Comparison of ENCODE assay signal across 23 mouse cellular contexts in genomic region chr11:59975241-59975640, GRCm38 (mm10). TPM values are rescaled to one million over a fixed set of nuclear protein-coding genes. Genes with fewer than 3 reads are reported as not detected.
DNase-seq lines count a peak whose midpoint lies in the region; ATAC-seq and TF ChIP-seq lines count a peak whose summit lies in the region.
"Had no signal": no experiment of that assay in that cellular context is flagged by ENCODE, and none has a peak within 500 bp of the region (broad histone marks: within the 10 kb centered on the region; RNA-seq: fewer than 3 reads in every experiment).

No protein-coding gene starts in this region.

- H3K9ac ChIP-seq in forebrain, embryonic 15.5 days (replicated peaks): no peak overlapping the region
- H3K9ac ChIP-seq in kidney, postnatal 0 days (ENCODE audit: low read depth, low read length): no peak overlapping the region
- H3K9ac ChIP-seq: embryonic facial prominence, embryonic 15.5 days; hindbrain, embryonic 14.5 days had no signal

- no peaks in the 10 kb centered on the region for H3K9me3 ChIP-seq in forebrain, embryonic 10.5 days
- H3K9me3 ChIP-seq in forebrain, embryonic 15.5 days: no peaks in the 10 kb centered on the region
- no peaks in the 10 kb centered on the region for H3K9me3 ChIP-seq in kidney, postnatal 0 days (replicated peaks; ENCODE audit: low read length)
- no peaks in the 10 kb centered on the region for H3K9me3 ChIP-seq in limb, embryonic 10.5 days (replicated peaks)
- H3K9me3 ChIP-seq: embryonic facial prominence, embryonic 15.5 days; heart, embryonic 10.5 days had no signal

- no peak for TF ChIP-seq CTCF in kidney, postnatal 0 days (IDR thresholded peaks at IDR 0.05; ENCODE audit: low read depth)

- no peak overlapping the region for H3K4me3 ChIP-seq in forebrain, embryonic 10.5 days
- H3K4me3 ChIP-seq in forebrain, embryonic 15.5 days: no peak overlapping the region
- H3K4me3 ChIP-seq in kidney, postnatal 0 days (replicated peaks; ENCODE audit: low read depth, low read length): no peak overlapping the region
- H3K4me3 ChIP-seq in limb, embryonic 10.5 days: no peak overlapping the region
- H3K4me3 ChIP-seq: embryonic facial prominence, embryonic 15.5 days; erythroblast, embryonic 14.5 days; heart, embryonic 10.5 days had no signal

- H3K4me1 ChIP-seq in forebrain, embryonic 10.5 days: peaks cover 41% of the 10 kb centered on the region
- H3K4me1 ChIP-seq in forebrain, embryonic 15.5 days: no peaks in the 10 kb centered on the region
- peaks cover 16% of the 10 kb centered on the region; the same call in 1 of the 2 replicates for H3K4me1 ChIP-seq in kidney, postnatal 0 days (replicated peaks; ENCODE audit: insufficient read depth, low read length)
- peaks cover 21% of the 10 kb centered on the region; the same call in 1 of the 2 replicates for H3K4me1 ChIP-seq in limb, embryonic 10.5 days

- H3K27ac ChIP-seq in forebrain, embryonic 10.5 days: peak overlapping the region; percentile 53; the same call in 1 of the 2 replicates
- H3K27ac ChIP-seq in forebrain, embryonic 15.5 days (replicated peaks): no peak overlapping the region
- H3K27ac ChIP-seq in kidney, postnatal 0 days: no peak overlapping the region
- 0 out of 2 replicates have a peak overlapping the region, but pooled peaks have one; percentile 27 for H3K27ac ChIP-seq in limb, embryonic 10.5 days
- H3K27ac ChIP-seq: embryonic facial prominence, embryonic 15.5 days; heart, embryonic 10.5 days; hindbrain, embryonic 14.5 days had no signal

- H3K36me3 ChIP-seq in forebrain, embryonic 10.5 days (replicated peaks): no peaks in the 10 kb centered on the region
- H3K36me3 ChIP-seq in forebrain, embryonic 15.5 days: no peaks in the 10 kb centered on the region
- H3K36me3 ChIP-seq in kidney, postnatal 0 days (ENCODE audit: insufficient read depth, low read length): no peaks in the 10 kb centered on the region
- no peaks in the 10 kb centered on the region for H3K36me3 ChIP-seq in limb, embryonic 10.5 days
- H3K36me3 ChIP-seq: embryonic facial prominence, embryonic 15.5 days; heart, embryonic 10.5 days had no signal

- WGBS in forebrain, embryonic 10.5 days: 24% methylated on average over 10 of the region's 10 CpGs
- WGBS in forebrain, embryonic 15.5 days: 17% methylated on average over 10 of the region's 10 CpGs
- WGBS in kidney, postnatal 0 days: 43% methylated on average over 10 of the region's 10 CpGs
- WGBS in limb, embryonic 10.5 days: 56% methylated on average over 10 of the region's 10 CpGs

- DNase-seq in forebrain, embryonic 10.5 days (ENCODE audit: extremely low spot score, low spot score): no peak
- no peak for DNase-seq in kidney, postnatal 0 days (ENCODE audit: low spot score)
- no peak for DNase-seq in kidney, postnatal 14 days
- no peak for DNase-seq in limb, embryonic 10.5 days (ENCODE audit: low spot score)
- DNase-seq in cerebellum, adult 9-11 months: no peak
- DNase-seq: adrenal gland, postnatal 14 days; cerebellum, adult 11-12 months; cerebellum, adult 9-10 months; cerebellum, postnatal 36 days; gastrocnemius, postnatal 10 days; heart, adult 18-20 months; heart, postnatal 10 days; heart, postnatal 4 days had no signal

- H3K27me3 ChIP-seq in forebrain, embryonic 10.5 days (ENCODE audit: poor library complexity, severe bottlenecking): no peaks in the 10 kb centered on the region; the same call in 1 of the 2 replicates
- no peaks in the 10 kb centered on the region for H3K27me3 ChIP-seq in forebrain, embryonic 15.5 days
- no peaks in the 10 kb centered on the region for H3K27me3 ChIP-seq in kidney, postnatal 0 days (ENCODE audit: insufficient read depth, low read length)
- H3K27me3 ChIP-seq in limb, embryonic 10.5 days (ENCODE audit: low read depth, poor library complexity, severe bottlenecking): no peaks in the 10 kb centered on the region
- H3K27me3 ChIP-seq: embryonic facial prominence, embryonic 15.5 days; Patski had no signal

- no peak for ATAC-seq in forebrain, embryonic 15.5 days (replicated peaks)
- peak; percentile 34; the same call in 1 of the 2 replicates for ATAC-seq in kidney, postnatal 0 days (replicated peaks; ENCODE audit: low FRiP score, low read depth)
- no peak for ATAC-seq in monocyte, adult 5-6 weeks (replicated peaks; ENCODE audit: insufficient number of reproducible peaks, low FRiP score, low TSS enrichment, poor library complexity, severe bottlenecking)
- ATAC-seq: activated CD4-positive, CD25-positive, alpha-beta regulatory T cell, adult 4 months; forebrain, embryonic 16.5 days; Patski had no signal

- H3K4me2 ChIP-seq in forebrain, embryonic 15.5 days (replicated peaks): no peak overlapping the region
- no peak overlapping the region for H3K4me2 ChIP-seq in kidney, postnatal 0 days (ENCODE audit: low read length)
- H3K4me2 ChIP-seq: embryonic facial prominence, embryonic 15.5 days; hindbrain, embryonic 14.5 days had no signal

RNA-seq across cellular contexts. Expression of gene Rasd1, which starts 10.5 kb away (rescaled TPM):
- 2.0 and 2.2 TPM in 2 replicates for polyA plus RNA-seq in forebrain, embryonic 10.5 days (2016; fragmentation: Nextera tagmentation; extraction: Ambion mirVana)
- 0.86 and 1.2 TPM in 2 replicates for polyA plus RNA-seq in forebrain, embryonic 15.5 days (2015; fragmentation: Nextera tagmentation; extraction: Ambion mirVana)
- polyA plus RNA-seq in kidney, postnatal 0 days (2015; fragmentation: Nextera tagmentation; extraction: Ambion mirVana): 7.4 and 7.9 TPM in 2 replicates
- 1.0 and 1.1 TPM in 2 replicates for polyA plus RNA-seq in limb, embryonic 10.5 days (2016; fragmentation: Nextera tagmentation; extraction: Ambion mirVana)
- 1.2 TPM in 1 of 3 replicates, not detected in the others for total RNA-seq in monocyte, adult 5-6 weeks (2017)
- total RNA-seq: MEL had no signal
- polyA plus RNA-seq: erythroblast, embryonic 14.5 days had no signal

RNA-seq across cellular contexts. Expression of gene Med9, which starts 27.2 kb away (rescaled TPM):
- polyA plus RNA-seq in forebrain, embryonic 10.5 days (2016; fragmentation: Nextera tagmentation; extraction: Ambion mirVana): 55.8 and 59.6 TPM in 2 replicates
- polyA plus RNA-seq in forebrain, embryonic 15.5 days (2015; fragmentation: Nextera tagmentation; extraction: Ambion mirVana): 39.8 and 39.9 TPM in 2 replicates
- 38.9 and 40.2 TPM in 2 replicates for polyA plus RNA-seq in kidney, postnatal 0 days (2015; fragmentation: Nextera tagmentation; extraction: Ambion mirVana)
- polyA plus RNA-seq in limb, embryonic 10.5 days (2016; fragmentation: Nextera tagmentation; extraction: Ambion mirVana): 50.1 and 55.7 TPM in 2 replicates
- total RNA-seq in monocyte, adult 5-6 weeks (2017): 3.5 to 4.9 TPM (median 4.6 TPM) in 3 replicates

Comparison
In these comparisons a context has a peak if more than half of its experiments do, and no peak if none do; other contexts are left out.
1. H3K27ac ChIP-seq: peak in forebrain, embryonic 10.5 days (single experiment) and limb, embryonic 10.5 days (single experiment); none in forebrain, embryonic 15.5 days (single experiment) and kidney, postnatal 0 days (single experiment).